Mouse (Mus musculus) hindbrain, embryonic 14.5 days (tissue): ENCODE data around the gene Vps45. TPM values are rescaled to one million over a fixed set of nuclear protein-coding genes. Genes with fewer than 3 reads are reported as not detected.

Experiments used
- ATAC-seq: fragments of 200-750 bp; cut with Nextera tagmentation; 2 replicates; pipeline ENCODE4 v1.8.0; 2017; ENCODE audit warnings: moderate number of reproducible peaks, mild to moderate bottlenecking, moderate TSS enrichment, moderate library complexity; ENCODE audit not compliant: low FRiP score
- DNase-seq: peaks from one replicate; pipeline ENCODE4 v3.0.0-alpha.2; 2015; ENCODE audit warnings: low spot score
- H3K27ac ChIP-seq: fragments of 300-500 bp; sonication (generic); 2 replicates; pipeline ENCODE4 v1.5.1; 2014; ENCODE audit warnings: mild to moderate bottlenecking, moderate library complexity
- H3K27me3 ChIP-seq: fragments of 300-500 bp; sonication (generic); 2 replicates; pipeline ENCODE4 v1.6.1; 2014; ENCODE audit warnings: mild to moderate bottlenecking, low read length, mixed read lengths; ENCODE audit not compliant: control insufficient read depth, insufficient read depth
- H3K36me3 ChIP-seq: fragments of 300-500 bp; sonication (generic); replicated peaks from 2 replicates; pipeline ENCODE4 v1.6.1; 2014; ENCODE audit not compliant: control insufficient read depth, insufficient read depth
- H3K4me1 ChIP-seq: fragments of 300-500 bp; sonication (generic); replicated peaks from 2 replicates; pipeline ENCODE4 v1.6.1; 2014; ENCODE audit warnings: antibody characterized with exemption, low read length, mixed read lengths; ENCODE audit not compliant: control insufficient read depth, insufficient read depth
- H3K4me2 ChIP-seq: fragments of 300-500 bp; sonication (generic); replicated peaks from 2 replicates; pipeline ENCODE4 v1.6.1; 2014; ENCODE audit warnings: mild to moderate bottlenecking, moderate library complexity
- H3K4me3 ChIP-seq: fragments of 300-500 bp; sonication (generic); replicated peaks from 2 replicates; pipeline ENCODE4 v1.5.1; 2014; ENCODE audit warnings: mild to moderate bottlenecking, low read length
- H3K9ac ChIP-seq: fragments of 300-500 bp; sonication (generic); 2 replicates; pipeline ENCODE4 v1.6.1; 2014
- H3K9me3 ChIP-seq: fragments of 300-500 bp; sonication (generic); 2 replicates; pipeline ENCODE4 v1.6.1; 2016; ENCODE audit warnings: low read length; ENCODE audit not compliant: control insufficient read depth
- WGBS: fragments of 180-500 bp; shearing (Covaris S2); extraction: QIAGEN DNeasy Blood & Tissue Kit; methylation state at CpG from one replicate; pipeline ENCODE4 v1.1.7; 2014; 5-methylcytosine and 5-hydroxymethylcytosine counted together
- polyA plus RNA-seq: library from polyadenylated mRNA; unstranded; fragments of >200 nt; fragmentation: Nextera tagmentation; extraction: Ambion mirVana; gene quantifications from 2 replicates; pipeline ENCODE4 v1.2.1, GENCODE M21; 2014

Gene Vps45
- polyA plus RNA-seq, 1 experiment from 2014 or later = 46.8 TPM

- no peak for DNase-seq
- no peak; the same call in 1 of the 2 replicates for ATAC-seq
- WGBS = 5% methylated on average over 6 of the region's 6 CpGs
These were observed 61.7 kb downstream of the Vps45 start for GRCm38 (mm10) chr3:95996451-95997073.

GRCm38 (mm10) chr3:95995802-95996428 lies 62.4 kb downstream of the Vps45 start, which contains the start of gene Plekho1:
TSS of gene Plekho1 (minus strand) at chr3:95996001.
- Histone ChIP-seq H3K27me3 (no peaks in the 10 kb centered on the region), H3K4me3 (peak within 1 kb of the TSS; percentile 89), H3K36me3 (peaks cover 25% of the 10 kb centered on the region), H3K9ac (peak within 1 kb of the TSS; percentile 98), H3K9me3 (no peaks in the 10 kb centered on the region), H3K27ac (peak within 1 kb of the TSS; percentile 99), H3K4me1 (peaks cover 49% of the 10 kb centered on the region), H3K4me2 (peak within 1 kb of the TSS; percentile 73)
- under 1% methylated on average over 72 of the region's 84 CpGs for WGBS
- peak; percentile 70 for DNase-seq
- peak; percentile 59 for ATAC-seq

More at GRCm38 (mm10) chr3:95996451-95997073, 61.7 kb downstream of the Vps45 start:
- H3K27ac ChIP-seq = peak overlapping the region; percentile 99
- H3K27me3 ChIP-seq = no peaks in the 10 kb centered on the region
- H3K9me3 ChIP-seq = no peaks in the 10 kb centered on the region
- H3K9ac ChIP-seq = peak overlapping the region; percentile 98
- peak overlapping the region; percentile 89 for H3K4me3 ChIP-seq
- peaks cover 49% of the 10 kb centered on the region for H3K4me1 ChIP-seq
- H3K4me2 ChIP-seq = peak overlapping the region; percentile 73
- H3K36me3 ChIP-seq = peaks cover 19% of the 10 kb centered on the region

GRCm38 (mm10) chr3:95994975-95995801 lies 63.1 kb downstream of the Vps45 start:
- Histone ChIP-seq H3K4me1 (peaks cover 49% of the 10 kb centered on the region), H3K36me3 (peaks cover 33% of the 10 kb centered on the region), H3K9me3 (no peaks in the 10 kb centered on the region), H3K9ac (peak overlapping the region; percentile 98), H3K4me3 (peak overlapping the region; percentile 89), H3K4me2 (peak overlapping the region; percentile 73), H3K27me3 (no peaks in the 10 kb centered on the region), H3K27ac (peak overlapping the region; percentile 99)
- DNase-seq (peak; percentile 48), ATAC-seq (peak; percentile 73)
- under 1% methylated on average over 46 of the region's 51 CpGs for WGBS

DNA sequence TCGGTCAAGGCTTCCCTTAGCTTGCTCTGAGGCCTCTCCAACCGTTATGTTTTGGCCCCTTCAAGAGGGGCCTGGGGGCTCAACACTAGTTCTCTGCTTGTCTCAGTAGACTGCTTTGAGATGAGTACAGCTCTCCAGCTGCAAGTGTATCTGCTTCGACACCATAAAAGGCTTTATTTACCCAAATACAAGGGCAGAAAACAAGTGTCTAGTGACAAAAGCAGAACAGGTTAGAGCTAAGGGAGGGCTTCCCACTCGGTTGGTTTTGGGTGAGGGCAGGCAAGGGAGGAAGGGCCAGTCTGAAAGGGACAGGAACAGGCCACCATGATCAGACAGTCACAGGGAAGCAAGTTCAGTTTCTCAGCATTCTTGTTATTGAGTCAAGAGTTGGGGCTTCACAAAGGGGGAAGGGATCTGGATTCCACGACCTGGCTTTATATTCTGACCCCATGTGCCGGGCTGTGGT lies 63.9 kb downstream of the Vps45 start:
- Histone ChIP-seq H3K27me3 (no peaks in the 10 kb centered on the region), H3K9me3 (no peaks in the 10 kb centered on the region), H3K4me2 (peak overlapping the region; percentile 73), H3K4me1 (peaks cover 49% of the 10 kb centered on the region), H3K27ac (peak overlapping the region; percentile 99), H3K9ac (peak overlapping the region; percentile 98), H3K4me3 (peak overlapping the region; percentile 89), H3K36me3 (peaks cover 34% of the 10 kb centered on the region)
- DNase-seq (no peak), ATAC-seq (no peak)
- 6% methylated on average over 6 of the region's 6 CpGs for WGBS

- WGBS = 23% methylated on average over 4 of the region's 4 CpGs
These were observed 64.4 kb downstream of the Vps45 start for GRCm38 (mm10) chr3:95993881-95994280.

DNA sequence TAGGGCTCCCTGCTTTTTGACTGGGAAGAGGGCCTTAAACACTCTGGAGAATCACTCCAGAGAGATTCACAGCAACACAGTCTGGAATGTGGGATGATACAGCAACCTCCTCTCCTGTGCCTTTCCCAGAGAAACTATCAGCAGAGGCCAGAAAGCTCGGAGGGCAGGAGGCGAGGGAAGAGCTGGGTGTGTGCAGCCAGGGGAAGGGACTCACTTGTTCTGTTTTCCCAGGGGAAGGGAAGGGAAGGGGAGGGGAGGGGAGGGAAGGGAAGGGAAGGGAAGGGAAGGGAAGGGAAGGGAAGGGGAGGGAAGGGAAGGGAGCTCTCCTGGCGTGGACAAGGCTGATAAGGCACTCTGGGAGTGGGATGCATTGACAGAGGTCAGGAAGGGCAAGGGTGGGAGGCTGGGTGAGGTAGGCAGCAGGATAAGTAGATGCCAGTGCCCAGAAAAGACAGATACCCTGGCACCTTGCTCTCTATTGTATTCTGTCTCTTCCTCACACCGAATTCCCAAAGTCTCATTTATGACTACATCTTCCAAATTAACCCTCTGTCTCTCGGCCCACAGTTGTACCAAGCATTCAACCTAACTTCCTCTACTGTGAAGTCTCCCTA lies 65.2 kb downstream of the Vps45 start:
- H3K9me3 ChIP-seq = no peaks in the 10 kb centered on the region
- peak overlapping the region; percentile 73 for H3K4me2 ChIP-seq
- ATAC-seq (no peak), DNase-seq (no peak)
- H3K36me3 ChIP-seq = peaks cover 47% of the 10 kb centered on the region
- peak overlapping the region; percentile 89 for H3K4me3 ChIP-seq
- peaks cover 49% of the 10 kb centered on the region for H3K4me1 ChIP-seq
- 31% methylated on average over 5 of the region's 5 CpGs for WGBS
- peak overlapping the region; percentile 98 for H3K9ac ChIP-seq
- H3K27ac ChIP-seq = peak overlapping the region; percentile 99
- no peaks in the 10 kb centered on the region for H3K27me3 ChIP-seq

More at GRCm38 (mm10) chr3:95993881-95994280, 64.4 kb downstream of the Vps45 start:
- Histone ChIP-seq H3K27ac (peak overlapping the region; percentile 99), H3K4me2 (peak overlapping the region; percentile 73), H3K4me3 (peak overlapping the region; percentile 89), H3K9me3 (no peaks in the 10 kb centered on the region), H3K9ac (peak overlapping the region; percentile 98), H3K27me3 (no peaks in the 10 kb centered on the region), H3K4me1 (peaks cover 49% of the 10 kb centered on the region), H3K36me3 (peaks cover 39% of the 10 kb centered on the region)
- ATAC-seq (no peak), DNase-seq (no peak)

- peaks cover 58% of the 10 kb centered on the region for H3K36me3 ChIP-seq
- H3K9me3 ChIP-seq = no peaks in the 10 kb centered on the region
- WGBS = 90% methylated on average over 12 of the region's 12 CpGs
- H3K27ac ChIP-seq = no peak overlapping the region
- no peak overlapping the region for H3K9ac ChIP-seq
- H3K27me3 ChIP-seq = no peaks in the 10 kb centered on the region
- H3K4me2 ChIP-seq = no peak overlapping the region
- peaks cover 46% of the 10 kb centered on the region for H3K4me1 ChIP-seq
- ATAC-seq = no peak
- DNase-seq = no peak
- no peak overlapping the region for H3K4me3 ChIP-seq
These were observed 67.8 kb downstream of the Vps45 start for GRCm38 (mm10) chr3:95990413-95990941.

GRCm38 (mm10) chr3:95988969-95989368 lies 69.3 kb downstream of the Vps45 start:
- no peak for ATAC-seq
- H3K27ac ChIP-seq = no peak overlapping the region
- no peak overlapping the region for H3K9ac ChIP-seq
- peaks cover 47% of the 10 kb centered on the region for H3K4me1 ChIP-seq
- WGBS = 57% methylated on average over 10 of the region's 10 CpGs
- no peak overlapping the region for H3K4me2 ChIP-seq
- H3K9me3 ChIP-seq = no peaks in the 10 kb centered on the region
- peaks cover 58% of the 10 kb centered on the region for H3K36me3 ChIP-seq
- no peak overlapping the region for H3K4me3 ChIP-seq
- H3K27me3 ChIP-seq = no peaks in the 10 kb centered on the region
- no peak for DNase-seq
